Mouse (Mus musculus) lung, adult 2 months (tissue): Measurements from ENCODE around the gene Acvr1.

Experiments
- CTCF ChIP-seq: fragments of 200-500 bp; IDR thresholded peaks from 2 replicates; pipeline ENCODE4 v1.5.1; 2011; ENCODE audit warnings: mild to moderate bottlenecking, low read length, control low read depth; ENCODE audit not compliant: insufficient read depth
- POLR2A ChIP-seq: fragments of 200-500 bp; IDR thresholded peaks from 2 replicates; pipeline ENCODE4 v1.6.1; 2011; ENCODE audit warnings: low read depth, mild to moderate bottlenecking, control low read depth, low read length, borderline replicate concordance; ENCODE audit errors: extremely low read depth

DNA sequence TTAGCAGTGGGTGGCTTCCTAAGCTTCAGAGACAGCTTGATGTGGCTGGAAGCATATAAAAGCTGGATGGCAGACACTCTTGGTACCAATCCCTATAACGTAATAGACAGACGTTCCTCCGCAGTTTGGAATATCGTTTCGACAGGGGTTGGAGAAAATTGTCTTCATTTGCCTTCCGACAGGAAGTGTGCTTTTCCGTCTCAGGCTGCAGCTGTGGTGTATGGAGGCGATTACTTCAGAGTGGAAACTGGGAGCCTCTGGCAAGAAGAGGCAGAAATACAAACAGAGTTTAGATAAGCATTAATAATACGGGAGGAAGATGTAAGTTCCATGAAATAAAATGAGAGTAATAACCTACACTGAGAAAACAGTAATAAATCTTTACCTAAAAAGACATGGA, 28.4 kb upstream of the Acvr1 start:
- no peak for TF ChIP-seq CTCF
- TF ChIP-seq POLR2A: no peak
